Mouse (Mus musculus): ENCODE results near the gene Utp14b. TPM values are rescaled to one million over a fixed set of nuclear protein-coding genes. Genes with fewer than 3 reads are reported as not detected.

Utp14b gene
- polyA plus RNA-seq, 1 experiment from 2014 or later: 6.5 TPM

DNA sequence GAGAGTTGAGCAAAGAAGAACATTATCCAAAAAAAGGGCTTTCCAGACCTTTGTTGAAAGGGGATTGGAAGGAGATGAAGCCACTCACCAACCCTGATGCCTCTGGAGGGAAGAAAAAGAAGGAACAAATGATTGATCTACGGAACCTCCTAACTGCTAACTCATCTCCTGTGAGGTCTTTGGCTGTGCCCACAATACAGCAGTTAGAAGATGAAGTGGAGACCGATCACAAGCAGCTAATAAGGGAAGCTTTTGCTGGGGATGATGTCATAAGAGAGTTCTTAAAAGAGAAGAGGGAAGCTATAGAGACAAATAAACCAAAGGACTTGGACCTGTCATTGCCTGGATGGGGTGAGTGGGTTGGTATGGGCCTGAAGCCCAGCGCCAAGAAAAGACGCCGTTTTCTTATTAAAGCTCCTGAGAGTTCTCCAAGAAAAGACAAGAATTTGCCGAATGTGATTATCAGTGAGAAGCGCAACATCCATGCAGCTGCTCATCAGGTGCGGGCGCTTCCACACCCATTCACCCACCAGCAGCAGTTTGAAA, 8.2 kb downstream of the Utp14b start:
- no peak overlapping the region for H3K9ac ChIP-seq (replicated peaks; ENCODE audit: low read depth, low read length)
- H3K4me1 ChIP-seq (ENCODE audit: control insufficient read depth, insufficient read depth, low read length): peaks cover 2% of the 10 kb centered on the region; the same call in 1 of the 2 replicates
- H3K4me3 ChIP-seq (ENCODE audit: low read depth, low read length): no peak overlapping the region
- no peak overlapping the region for H3K27ac ChIP-seq (ENCODE audit: low read length)
- ATAC-seq (ENCODE audit: insufficient number of reproducible peaks, insufficient read depth, low FRiP score, low read depth): no peak
- no peaks in the 10 kb centered on the region for H3K27me3 ChIP-seq (ENCODE audit: control insufficient read depth, insufficient read depth, low read length)
- H3K36me3 ChIP-seq (ENCODE audit: control insufficient read depth, insufficient read depth, low read length): peaks cover 27% of the 10 kb centered on the region
- H3K9me3 ChIP-seq (ENCODE audit: control insufficient read depth, low read depth, low read length): no peaks in the 10 kb centered on the region
- H3K4me2 ChIP-seq (replicated peaks; ENCODE audit: low read depth, low read length): no peak overlapping the region
- WGBS: 95% methylated on average over 9 of the region's 9 CpGs

DNA sequence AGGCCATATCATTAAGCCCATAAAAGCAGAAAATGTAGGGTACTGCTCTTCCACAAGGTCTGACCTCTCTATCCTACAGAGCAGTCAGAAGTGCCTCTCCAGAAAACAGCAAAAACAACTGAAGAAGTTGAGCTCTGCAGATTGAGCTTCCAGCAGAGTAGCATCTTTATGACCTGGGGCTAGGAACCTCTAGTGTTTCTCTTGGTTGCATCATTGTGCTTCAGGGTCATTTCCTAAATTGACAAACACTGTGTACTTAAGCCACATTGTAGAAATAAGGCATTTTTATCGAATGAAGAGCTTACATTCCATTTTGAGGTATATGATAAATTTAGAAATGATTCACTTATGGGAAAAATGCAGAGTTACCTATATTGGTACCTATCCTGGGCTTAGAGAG, 8.7 kb downstream of the Utp14b start:
- H3K36me3 ChIP-seq (ENCODE audit: control insufficient read depth, insufficient read depth, low read length): peaks cover 27% of the 10 kb centered on the region

DNA sequence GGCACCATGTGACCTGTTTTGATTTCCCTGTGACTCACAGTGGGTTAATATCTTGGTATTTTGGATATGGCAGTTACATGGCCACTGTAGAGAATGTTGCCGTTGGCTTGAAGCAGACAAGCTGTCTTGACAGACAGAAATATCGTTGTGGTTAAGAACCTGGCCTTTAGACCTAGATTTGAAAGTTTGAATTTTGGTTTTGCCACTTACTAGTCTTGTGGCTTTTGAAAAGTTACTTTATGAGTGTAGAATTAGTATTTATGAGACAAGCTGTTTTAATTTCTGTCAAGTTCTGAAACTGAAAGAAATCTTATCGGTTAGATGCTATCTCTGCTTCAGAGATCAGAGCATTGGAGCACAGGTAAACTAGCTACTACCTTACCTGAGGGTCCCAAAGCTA, 24.5 kb downstream of the Utp14b start:
- Histone ChIP-seq H3K27ac (ENCODE audit: low read length) (no peak overlapping the region), H3K4me1 (ENCODE audit: control insufficient read depth, insufficient read depth, low read length) (no peaks in the 10 kb centered on the region), H3K4me2 (replicated peaks; ENCODE audit: low read depth, low read length) (no peak overlapping the region), H3K4me3 (ENCODE audit: low read depth, low read length) (no peak overlapping the region), H3K9me3 (ENCODE audit: control insufficient read depth, low read depth, low read length) (no peaks in the 10 kb centered on the region), H3K27me3 (ENCODE audit: control insufficient read depth, insufficient read depth, low read length) (no peaks in the 10 kb centered on the region), H3K9ac (replicated peaks; ENCODE audit: low read depth, low read length) (no peak overlapping the region), H3K36me3 (ENCODE audit: control insufficient read depth, insufficient read depth, low read length) (peaks cover 4% of the 10 kb centered on the region; the same call in 1 of the 2 replicates)
- no peak for ATAC-seq (ENCODE audit: insufficient number of reproducible peaks, insufficient read depth, low FRiP score, low read depth)
- WGBS: 80% methylated on average over 3 of the region's 3 CpGs

More for the DNA sequence above, 8.7 kb downstream of the Utp14b start:
- H3K4me1 ChIP-seq (ENCODE audit: control insufficient read depth, insufficient read depth, low read length): no peaks in the 10 kb centered on the region
- no peak overlapping the region for H3K4me3 ChIP-seq (ENCODE audit: low read depth, low read length)
- H3K27me3 ChIP-seq (ENCODE audit: control insufficient read depth, insufficient read depth, low read length): no peaks in the 10 kb centered on the region
- WGBS: 94% methylated on average over 1 of the region's 1 CpGs
- no peak overlapping the region for H3K9ac ChIP-seq (replicated peaks; ENCODE audit: low read depth, low read length)
- no peak overlapping the region for H3K27ac ChIP-seq (ENCODE audit: low read length)
- H3K9me3 ChIP-seq (ENCODE audit: control insufficient read depth, low read depth, low read length): no peaks in the 10 kb centered on the region
- ATAC-seq (ENCODE audit: insufficient number of reproducible peaks, insufficient read depth, low FRiP score, low read depth): no peak
- H3K4me2 ChIP-seq (replicated peaks; ENCODE audit: low read depth, low read length): no peak overlapping the region

DNA sequence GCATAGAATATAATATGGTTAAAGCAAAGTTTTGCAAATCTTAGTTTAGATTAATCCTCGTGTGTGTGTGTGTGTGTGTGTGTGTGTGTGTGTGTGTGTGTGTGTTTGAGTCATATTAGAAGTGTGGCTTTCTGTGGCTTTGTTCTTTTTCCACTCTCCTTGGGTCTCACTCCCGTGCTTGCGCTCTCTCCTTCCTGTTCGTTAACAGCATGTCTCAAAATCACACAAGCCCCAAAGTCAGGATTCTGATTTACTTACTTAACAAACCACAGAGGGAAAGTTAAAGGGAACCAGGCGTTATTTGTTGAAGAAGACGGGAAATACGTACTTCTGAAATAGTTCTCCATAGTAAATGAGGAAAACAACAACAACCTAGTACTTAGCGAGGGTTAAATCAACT, 26.3 kb downstream of the Utp14b start:
- H3K9ac ChIP-seq (replicated peaks; ENCODE audit: low read depth, low read length): no peak overlapping the region
- H3K4me1 ChIP-seq (ENCODE audit: control insufficient read depth, insufficient read depth, low read length): no peaks in the 10 kb centered on the region
- H3K27me3 ChIP-seq (ENCODE audit: control insufficient read depth, insufficient read depth, low read length): no peaks in the 10 kb centered on the region
- H3K4me2 ChIP-seq (replicated peaks; ENCODE audit: low read depth, low read length): no peak overlapping the region
- WGBS: 85% methylated on average over 8 of the region's 8 CpGs
- H3K9me3 ChIP-seq (ENCODE audit: control insufficient read depth, low read depth, low read length): no peaks in the 10 kb centered on the region
- peaks cover 10% of the 10 kb centered on the region for H3K36me3 ChIP-seq (ENCODE audit: control insufficient read depth, insufficient read depth, low read length)
- H3K27ac ChIP-seq (ENCODE audit: low read length): no peak overlapping the region
- H3K4me3 ChIP-seq (ENCODE audit: low read depth, low read length): no peak overlapping the region
- no peak for ATAC-seq (ENCODE audit: insufficient number of reproducible peaks, insufficient read depth, low FRiP score, low read depth)

DNA sequence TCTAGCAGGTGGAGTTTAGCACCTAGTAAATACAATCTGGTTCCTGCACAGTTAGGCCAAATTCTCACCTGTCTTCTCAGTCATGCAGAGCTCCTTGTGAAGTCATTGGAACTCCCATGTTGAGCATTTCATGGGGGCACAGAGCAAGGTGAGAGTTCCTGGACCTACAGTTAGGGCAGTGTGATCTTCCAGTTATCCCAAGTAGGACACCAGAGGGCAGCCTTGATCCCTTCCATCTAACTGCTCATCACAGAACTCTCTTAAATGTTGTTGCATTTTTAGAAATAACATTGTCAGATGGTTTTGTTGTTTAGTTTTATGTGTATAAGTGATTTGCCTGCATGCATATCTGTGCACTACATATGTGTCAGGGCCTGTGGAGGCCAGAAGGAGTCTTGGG, 29.0 kb downstream of the Utp14b start:
- Histone ChIP-seq H3K9me3 (ENCODE audit: control insufficient read depth, low read depth, low read length) (no peaks in the 10 kb centered on the region), H3K9ac (replicated peaks; ENCODE audit: low read depth, low read length) (no peak overlapping the region), H3K4me2 (replicated peaks; ENCODE audit: low read depth, low read length) (no peak overlapping the region), H3K4me1 (ENCODE audit: control insufficient read depth, insufficient read depth, low read length) (no peaks in the 10 kb centered on the region), H3K4me3 (ENCODE audit: low read depth, low read length) (no peak overlapping the region), H3K27ac (ENCODE audit: low read length) (no peak overlapping the region), H3K36me3 (ENCODE audit: control insufficient read depth, insufficient read depth, low read length) (peaks cover 11% of the 10 kb centered on the region), H3K27me3 (ENCODE audit: control insufficient read depth, insufficient read depth, low read length) (no peaks in the 10 kb centered on the region)
- no peak for ATAC-seq (ENCODE audit: insufficient number of reproducible peaks, insufficient read depth, low FRiP score, low read depth)

DNA sequence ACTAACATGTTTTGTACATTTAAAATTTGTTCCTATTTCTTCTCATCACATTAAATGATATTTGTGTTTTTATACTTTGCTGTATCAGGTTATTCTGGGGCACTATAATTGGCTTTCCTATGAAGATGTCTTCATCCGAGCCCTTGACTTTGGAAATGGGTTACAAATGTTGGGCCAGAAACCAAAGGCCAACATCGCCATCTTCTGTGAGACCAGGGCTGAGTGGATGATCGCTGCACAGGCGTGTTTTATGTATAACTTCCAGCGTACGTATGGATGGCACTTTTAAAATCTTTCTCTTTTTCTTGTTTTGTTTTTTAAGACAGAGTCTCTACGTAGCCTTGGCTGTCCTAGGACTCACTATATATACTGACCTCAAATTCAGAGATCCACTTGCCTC, 30.3 kb downstream of the Utp14b start:
- no peak overlapping the region for H3K9ac ChIP-seq (replicated peaks; ENCODE audit: low read depth, low read length)
- H3K27ac ChIP-seq (ENCODE audit: low read length): no peak overlapping the region
- H3K4me3 ChIP-seq (ENCODE audit: low read depth, low read length): no peak overlapping the region
- no peaks in the 10 kb centered on the region for H3K27me3 ChIP-seq (ENCODE audit: control insufficient read depth, insufficient read depth, low read length)
- peaks cover 16% of the 10 kb centered on the region for H3K36me3 ChIP-seq (ENCODE audit: control insufficient read depth, insufficient read depth, low read length)
- no peaks in the 10 kb centered on the region for H3K4me1 ChIP-seq (ENCODE audit: control insufficient read depth, insufficient read depth, low read length)
- WGBS: 85% methylated on average over 7 of the region's 7 CpGs
- no peaks in the 10 kb centered on the region for H3K9me3 ChIP-seq (ENCODE audit: control insufficient read depth, low read depth, low read length)
- ATAC-seq (ENCODE audit: insufficient number of reproducible peaks, insufficient read depth, low FRiP score, low read depth): no peak
- H3K4me2 ChIP-seq (replicated peaks; ENCODE audit: low read depth, low read length): no peak overlapping the region

DNA sequence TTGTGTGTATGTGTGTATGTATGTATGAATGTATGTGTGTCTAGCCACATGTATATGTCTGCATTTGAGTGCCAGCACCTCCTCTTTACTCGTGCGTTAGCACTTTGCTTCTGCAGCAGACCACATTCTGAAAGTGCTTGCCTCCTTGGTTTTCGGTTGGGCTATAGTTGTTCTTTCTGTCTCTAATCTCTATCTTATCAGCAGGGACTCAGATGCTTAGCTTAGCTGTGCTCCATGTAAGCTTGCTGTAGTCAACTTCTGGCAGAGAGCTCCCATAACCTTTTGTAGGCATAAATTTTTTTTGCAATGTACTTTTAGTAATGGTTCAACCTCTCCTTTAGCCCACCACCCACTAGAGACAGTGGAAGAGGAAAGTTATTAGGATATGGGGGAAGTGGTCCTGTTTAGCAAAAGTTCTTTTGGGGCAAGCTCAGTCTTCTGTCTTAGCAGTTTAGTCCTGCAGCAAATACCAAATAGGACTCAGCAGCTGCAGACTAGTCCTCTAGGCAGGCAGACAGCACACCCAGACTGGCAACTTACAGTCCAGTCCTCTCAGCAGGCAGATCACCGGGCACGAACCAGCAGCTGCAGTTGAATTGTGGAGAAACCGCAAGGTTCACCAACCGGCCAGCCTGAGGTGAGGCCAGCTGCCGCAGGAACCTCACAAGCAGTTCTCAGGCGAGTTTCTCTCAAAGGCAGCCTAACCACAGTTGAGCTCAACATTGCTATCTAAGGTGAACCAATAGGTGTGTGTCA, 36.8 kb downstream of the Utp14b start:
- peaks cover 32% of the 10 kb centered on the region for H3K36me3 ChIP-seq (ENCODE audit: control insufficient read depth, insufficient read depth, low read length)
- H3K4me1 ChIP-seq (ENCODE audit: control insufficient read depth, insufficient read depth, low read length): no peaks in the 10 kb centered on the region
- H3K9me3 ChIP-seq (ENCODE audit: control insufficient read depth, low read depth, low read length): no peaks in the 10 kb centered on the region

DNA sequence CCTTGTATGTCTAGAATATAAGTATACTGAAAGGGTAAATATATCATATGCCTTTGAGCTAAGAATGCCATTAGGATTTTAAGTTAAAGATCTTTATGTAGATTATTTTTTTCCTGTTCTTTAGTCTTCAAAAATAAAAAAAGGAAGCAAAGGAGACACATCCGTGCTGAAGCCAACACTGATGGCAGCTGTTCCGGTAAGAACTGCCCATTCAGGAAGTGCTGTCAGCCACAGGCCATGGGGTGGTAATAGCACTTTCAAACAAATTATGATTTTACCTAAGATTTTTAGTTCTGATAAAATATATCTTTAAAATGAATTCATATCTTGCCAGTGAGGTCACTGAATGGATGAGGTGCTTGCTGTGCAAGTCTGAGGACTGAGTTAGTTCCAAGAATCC, 38.5 kb downstream of the Utp14b start:
- H3K36me3 ChIP-seq (ENCODE audit: control insufficient read depth, insufficient read depth, low read length): peaks cover 37% of the 10 kb centered on the region
- WGBS: 87% methylated on average over 2 of the region's 2 CpGs
- ATAC-seq (ENCODE audit: insufficient number of reproducible peaks, insufficient read depth, low FRiP score, low read depth): no peak

More for the DNA sequence above, 36.8 kb downstream of the Utp14b start:
- ATAC-seq (ENCODE audit: insufficient number of reproducible peaks, insufficient read depth, low FRiP score, low read depth): no peak
- 90% methylated on average over 9 of the region's 9 CpGs for WGBS
- no peak overlapping the region for H3K4me2 ChIP-seq (replicated peaks; ENCODE audit: low read depth, low read length)
- no peak overlapping the region for H3K27ac ChIP-seq (ENCODE audit: low read length)
- H3K9ac ChIP-seq (replicated peaks; ENCODE audit: low read depth, low read length): no peak overlapping the region
- H3K4me3 ChIP-seq (ENCODE audit: low read depth, low read length): no peak overlapping the region
- no peaks in the 10 kb centered on the region for H3K27me3 ChIP-seq (ENCODE audit: control insufficient read depth, insufficient read depth, low read length)

DNA sequence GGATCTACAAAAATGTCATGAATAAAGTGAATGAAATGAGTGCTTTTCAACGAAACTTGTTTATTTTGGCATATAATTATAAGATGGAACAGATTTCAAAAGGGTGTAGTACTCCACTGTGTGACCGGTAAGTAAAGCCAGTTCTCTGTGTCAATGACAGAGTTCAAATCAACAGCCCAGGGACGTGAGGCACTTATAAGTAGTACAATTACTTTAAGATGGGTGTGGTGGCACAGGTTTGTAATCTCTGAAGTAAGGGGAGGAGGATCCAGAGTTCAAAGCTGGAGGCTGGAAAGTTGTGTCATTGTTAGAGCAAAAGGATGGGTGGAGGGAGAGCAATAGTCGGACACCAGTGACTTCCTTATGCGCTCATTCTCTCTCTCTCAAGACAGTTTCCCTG, 39.1 kb downstream of the Utp14b start:
- Histone ChIP-seq H3K36me3 (ENCODE audit: control insufficient read depth, insufficient read depth, low read length) (peaks cover 40% of the 10 kb centered on the region), H3K27me3 (ENCODE audit: control insufficient read depth, insufficient read depth, low read length) (no peaks in the 10 kb centered on the region)

More for the DNA sequence above, 38.5 kb downstream of the Utp14b start:
- Histone ChIP-seq H3K9ac (replicated peaks; ENCODE audit: low read depth, low read length) (no peak overlapping the region), H3K4me1 (ENCODE audit: control insufficient read depth, insufficient read depth, low read length) (no peaks in the 10 kb centered on the region), H3K27ac (ENCODE audit: low read length) (no peak overlapping the region), H3K9me3 (ENCODE audit: control insufficient read depth, low read depth, low read length) (no peaks in the 10 kb centered on the region), H3K4me3 (ENCODE audit: low read depth, low read length) (no peak overlapping the region), H3K4me2 (replicated peaks; ENCODE audit: low read depth, low read length) (no peak overlapping the region), H3K27me3 (ENCODE audit: control insufficient read depth, insufficient read depth, low read length) (no peaks in the 10 kb centered on the region)

More for the DNA sequence above, 39.1 kb downstream of the Utp14b start:
- Histone ChIP-seq H3K4me2 (replicated peaks; ENCODE audit: low read depth, low read length) (no peak overlapping the region), H3K4me3 (ENCODE audit: low read depth, low read length) (no peak overlapping the region), H3K27ac (ENCODE audit: low read length) (no peak overlapping the region), H3K9ac (replicated peaks; ENCODE audit: low read depth, low read length) (no peak overlapping the region), H3K9me3 (ENCODE audit: control insufficient read depth, low read depth, low read length) (no peaks in the 10 kb centered on the region), H3K4me1 (ENCODE audit: control insufficient read depth, insufficient read depth, low read length) (no peaks in the 10 kb centered on the region)
- 88% methylated on average over 5 of the region's 5 CpGs for WGBS
- no peak for ATAC-seq (ENCODE audit: insufficient number of reproducible peaks, insufficient read depth, low FRiP score, low read depth)
